Mouse (Mus musculus) c-Kit-negative CD71-positive TER-119-positive erythroid progenitor cells, embryonic 14.5 days (primary cell): ENCODE results near the gene Gm28047.
A peak's percentile ranks its signal among the peaks of the same experiment; 100 is the strongest.

Experiments
- DNase-seq: peaks from one replicate; pipeline ENCODE4 v3.0.0-alpha.2; 2013; ENCODE audit warnings: low read depth, low spot score

Gm28047 gene

DNA sequence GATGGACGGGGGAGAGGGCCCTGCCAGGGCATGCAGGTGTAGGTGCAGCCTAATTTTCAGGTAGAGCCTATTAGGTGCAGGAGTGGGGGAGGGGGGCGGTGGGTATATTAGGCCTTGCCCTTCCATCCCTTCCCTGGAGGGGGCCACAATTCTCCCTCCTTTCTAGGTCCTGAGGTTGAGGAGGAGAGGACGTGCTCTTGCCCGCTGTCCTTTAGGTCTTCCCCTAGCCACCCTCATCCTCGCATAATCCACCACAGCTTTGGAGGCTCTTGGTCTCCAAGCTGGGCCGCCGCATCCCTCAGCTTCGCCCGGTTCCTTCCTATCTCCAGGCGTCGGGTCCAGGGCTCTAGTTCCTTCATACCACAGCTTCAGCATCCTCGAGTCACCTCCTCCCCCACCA is 108.6 kb downstream of the Gm28047 start:
- DNase-seq: no peak

DNA sequence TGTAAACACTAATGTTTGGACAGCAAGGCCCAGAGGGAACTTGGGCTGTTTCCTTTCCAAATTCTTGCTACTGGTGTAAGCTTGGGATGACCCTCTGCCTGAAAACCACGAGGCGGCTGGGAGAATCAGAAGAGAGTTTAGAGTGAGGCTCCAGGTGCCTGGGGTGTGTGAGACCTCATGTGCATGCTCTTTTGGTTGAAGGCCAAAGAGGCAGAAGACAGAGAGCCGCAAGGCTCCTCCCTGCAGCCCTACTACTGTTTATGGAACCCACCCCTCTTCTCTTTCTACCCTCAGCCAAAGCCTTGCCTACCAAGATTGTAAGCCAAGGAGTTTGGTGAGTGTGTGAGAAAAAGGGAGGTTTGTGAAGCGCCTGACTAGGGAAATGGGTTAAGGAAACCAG is 109.1 kb downstream of the Gm28047 start:
- no peak for DNase-seq

DNA sequence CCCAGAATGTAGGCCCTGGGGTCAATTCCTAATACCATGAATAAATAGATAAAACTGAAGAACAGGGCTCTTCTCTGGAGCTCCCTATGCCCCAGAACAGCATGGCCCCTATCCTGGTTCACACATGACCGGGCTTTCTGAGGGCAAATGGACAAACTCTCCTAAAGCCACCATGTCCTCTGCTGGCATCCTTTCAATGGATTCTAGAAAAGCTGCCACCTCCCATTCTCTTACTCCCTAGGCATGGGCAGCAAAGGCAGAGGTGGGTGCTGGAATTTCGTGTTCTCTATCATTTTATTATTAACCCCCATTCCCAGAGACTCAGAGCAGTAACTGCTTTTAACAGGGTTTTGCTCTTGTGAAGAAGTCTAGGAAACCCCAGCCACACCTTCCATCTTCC is 109.6 kb downstream of the Gm28047 start:
- DNase-seq: no peak

DNA sequence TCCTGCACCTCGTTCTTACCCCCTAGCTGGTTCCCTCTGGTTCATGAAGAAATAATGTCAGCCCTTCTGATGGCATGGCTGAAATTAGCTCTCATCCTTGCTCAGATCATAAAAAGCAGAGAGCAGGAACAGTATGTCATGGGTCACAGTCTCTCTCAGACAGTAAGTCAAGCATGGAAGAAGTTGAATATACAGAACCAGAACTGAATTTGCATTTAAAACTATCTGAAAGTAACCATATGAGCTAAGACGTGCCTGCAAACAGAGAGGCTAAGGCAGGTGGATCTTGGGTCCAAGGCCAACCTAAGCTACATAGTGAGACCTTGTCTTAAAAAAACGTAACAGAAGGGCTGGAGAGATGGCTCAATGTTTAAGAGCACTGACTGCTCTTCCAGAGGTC is 111.9 kb downstream of the Gm28047 start:
- no peak for DNase-seq

DNA sequence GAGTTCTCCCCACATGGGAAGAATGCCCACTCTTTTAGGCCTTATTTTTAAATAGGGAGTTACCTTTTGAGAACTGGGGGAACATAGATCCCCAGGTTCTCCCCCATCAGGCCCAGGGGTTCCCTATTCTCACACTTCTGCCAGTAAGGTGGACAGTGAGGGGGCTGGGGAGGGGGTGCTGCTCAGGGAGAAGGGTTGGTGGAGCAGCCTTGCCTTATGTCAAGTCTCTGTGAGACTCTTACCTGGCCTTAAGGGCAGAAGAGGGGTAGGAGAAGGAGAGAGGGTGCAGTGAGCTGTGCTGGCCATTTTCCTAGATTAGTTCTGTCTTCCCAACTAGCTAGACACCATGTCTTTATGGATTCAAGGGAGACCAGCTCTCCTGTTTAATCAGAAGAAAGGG is 112.4 kb downstream of the Gm28047 start:
- DNase-seq: no peak

DNA sequence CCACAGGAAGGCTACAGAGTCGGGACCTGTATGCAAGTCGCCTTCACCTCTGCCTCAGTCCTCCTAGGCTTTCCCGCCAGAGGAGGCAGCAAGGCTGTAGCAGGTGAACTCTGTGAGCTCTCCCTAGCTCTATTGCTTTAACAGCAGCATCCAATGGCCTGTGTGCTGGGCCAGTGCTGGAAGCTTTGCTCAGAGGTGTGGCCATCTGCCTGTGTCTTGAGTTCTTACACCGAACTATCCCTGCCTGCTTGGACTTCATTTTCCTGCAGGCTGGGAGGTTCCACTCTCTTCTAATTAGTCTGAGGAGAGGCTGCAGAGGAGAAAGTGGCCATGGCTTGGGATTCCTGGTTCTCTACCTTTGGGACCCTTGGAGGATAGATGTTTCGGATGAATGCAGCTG is 112.9 kb downstream of the Gm28047 start:
- DNase-seq: no peak

DNA sequence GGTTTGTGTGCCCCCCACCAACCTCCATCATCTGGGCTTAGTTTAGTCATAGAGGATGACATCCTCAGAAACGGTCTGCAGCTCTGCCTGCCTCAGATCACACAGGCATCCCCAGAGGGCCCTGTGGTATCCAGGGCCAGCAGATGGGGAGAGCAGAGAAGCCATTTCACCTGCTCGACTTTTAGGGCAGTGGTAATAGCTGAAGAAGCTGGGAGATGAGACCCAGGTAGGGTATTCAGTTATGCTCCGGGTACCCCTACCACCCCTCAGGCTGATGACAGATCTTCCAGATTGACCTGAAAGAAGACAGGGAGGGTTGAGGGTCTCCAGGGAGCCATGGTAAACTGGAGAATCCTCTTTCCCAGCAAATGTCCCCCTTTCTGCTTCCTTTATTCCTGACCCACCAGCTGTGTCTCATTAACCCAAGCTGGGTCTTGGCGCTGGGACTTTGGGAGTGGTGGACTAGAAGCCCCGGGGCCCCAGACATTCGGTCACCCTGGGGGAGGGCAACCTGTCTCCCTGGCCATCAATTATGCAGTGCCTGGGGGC is 113.5 kb downstream of the Gm28047 start:
- no peak for DNase-seq

DNA sequence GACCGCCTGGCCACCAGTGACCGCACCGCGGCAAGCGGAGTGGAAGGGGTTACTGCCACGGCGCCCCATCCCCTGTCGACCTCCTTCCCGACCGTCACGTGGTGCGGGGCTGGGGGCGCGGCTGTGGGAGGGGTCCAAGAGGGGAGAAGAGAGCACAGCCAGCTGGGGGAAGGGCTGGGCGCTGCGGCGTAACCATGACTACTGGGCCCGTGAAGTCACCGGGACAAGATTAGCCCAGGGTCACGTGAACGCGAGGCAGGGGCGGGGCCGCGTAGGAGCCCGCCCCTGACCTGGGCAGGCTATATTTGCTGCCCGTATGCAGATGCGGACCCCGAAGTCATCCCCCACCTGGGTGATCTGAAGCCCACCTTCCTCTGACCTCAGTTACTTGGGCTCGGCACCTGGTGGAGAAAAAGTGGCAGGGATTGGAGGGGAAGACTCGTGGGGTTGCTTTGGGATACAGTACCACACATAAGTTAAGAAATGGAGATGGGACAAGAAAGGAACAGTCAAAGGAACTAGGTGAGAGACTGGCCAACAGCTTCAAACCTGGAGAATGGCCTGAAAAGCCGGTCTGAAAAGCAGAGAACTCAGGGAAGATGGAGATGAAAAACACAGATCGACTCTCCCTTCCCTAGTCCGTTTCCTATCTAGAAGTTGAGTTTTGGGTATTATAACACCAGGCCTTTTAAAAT is 114.1 kb downstream of the Gm28047 start:
- DNase-seq: peak; percentile 38

DNA sequence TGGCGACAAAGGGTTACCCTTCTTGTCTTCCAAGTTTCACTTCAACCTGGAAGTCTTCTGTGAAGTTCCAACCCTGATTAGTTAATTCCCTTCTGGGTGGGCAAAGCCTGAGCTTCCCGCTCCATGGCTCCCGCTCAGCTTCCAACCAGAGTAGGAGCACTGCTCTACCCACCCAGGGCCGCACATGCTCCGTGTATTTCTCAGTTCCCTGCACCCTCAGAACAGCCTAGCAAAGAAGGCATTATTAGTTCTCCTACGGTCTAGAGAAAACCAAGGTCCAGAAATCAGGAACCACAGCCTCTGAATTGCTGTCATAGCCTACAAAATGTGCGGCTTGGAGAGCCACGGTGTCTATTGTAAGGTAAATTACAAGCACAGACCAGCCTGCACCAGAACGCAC is 114.8 kb downstream of the Gm28047 start:
- DNase-seq: no peak

DNA sequence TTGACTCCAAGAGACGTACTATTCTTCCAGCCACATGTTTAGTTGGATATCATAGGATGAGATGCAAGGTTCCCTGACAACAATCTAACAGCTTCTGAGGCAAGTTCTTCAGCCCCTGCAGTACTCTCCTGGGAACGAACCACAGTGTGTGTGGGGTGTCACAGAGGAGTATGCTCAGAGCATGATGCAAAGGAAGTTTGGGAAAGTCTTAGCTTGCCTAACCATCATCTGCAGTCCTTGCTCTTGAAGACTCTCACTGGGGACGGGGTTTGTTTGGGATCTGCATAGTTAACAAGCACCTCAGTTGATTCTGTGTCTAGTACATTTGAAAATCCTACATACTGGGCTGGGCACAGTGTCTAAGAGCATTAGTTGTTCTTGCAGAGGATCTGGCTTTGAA is 116.5 kb downstream of the Gm28047 start:
- no peak for DNase-seq

DNA sequence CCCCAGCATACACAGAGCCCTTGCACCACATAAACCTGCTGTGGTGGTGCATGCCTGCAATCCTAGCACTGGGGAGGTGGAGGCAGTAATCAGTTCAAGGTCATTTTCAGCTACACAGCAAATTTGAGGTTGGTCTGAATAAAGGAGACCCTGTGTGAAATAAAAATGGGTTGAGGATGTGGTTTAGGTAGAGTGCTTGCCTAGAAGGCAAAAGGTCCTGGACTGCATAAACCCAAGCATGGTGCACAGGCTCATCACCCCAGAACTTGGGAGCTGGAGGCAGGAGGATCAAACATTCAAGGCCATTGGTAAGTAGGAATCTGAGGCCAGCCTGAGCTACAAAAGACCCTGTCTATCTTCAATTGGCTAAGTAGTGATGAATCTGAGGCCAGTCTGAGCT is 117.3 kb downstream of the Gm28047 start:
- no peak for DNase-seq

DNA sequence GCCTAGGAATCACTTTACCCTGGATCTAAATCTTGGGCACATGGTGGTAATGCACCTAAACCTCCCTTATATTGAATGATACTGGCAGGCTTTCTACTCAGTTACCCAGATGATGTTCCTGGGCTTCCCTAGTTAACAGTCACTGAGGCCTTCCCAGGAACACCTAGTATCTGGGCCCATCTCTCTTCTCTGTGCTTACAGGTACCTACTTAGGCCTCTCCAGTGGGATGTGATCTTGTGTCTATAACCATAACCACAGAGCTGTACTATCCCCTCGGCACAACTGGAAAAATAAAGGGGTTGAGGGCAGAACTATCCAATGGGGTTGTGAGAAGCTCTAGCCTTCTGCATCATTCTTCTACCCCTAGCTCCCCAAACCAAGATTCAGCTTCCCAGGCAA is 118.0 kb downstream of the Gm28047 start:
- no peak for DNase-seq

DNA sequence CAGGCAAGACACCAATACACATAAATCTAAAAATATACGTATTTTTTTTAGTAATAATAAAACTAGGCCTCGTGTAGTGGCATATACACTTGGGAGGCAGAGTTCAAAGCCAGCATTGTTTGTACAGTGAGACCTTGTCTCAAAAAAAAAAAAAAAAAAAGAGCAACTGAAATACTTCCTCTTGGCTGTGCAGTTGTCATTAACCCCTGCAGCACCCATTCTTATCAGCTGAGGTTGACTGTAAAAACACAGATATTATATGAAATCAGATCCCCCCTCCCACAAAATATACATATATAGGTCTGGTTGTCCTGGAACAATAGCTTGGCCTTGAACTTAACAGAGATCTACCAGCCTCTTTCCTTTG is 118.4 kb downstream of the Gm28047 start:
- DNase-seq: no peak

DNA sequence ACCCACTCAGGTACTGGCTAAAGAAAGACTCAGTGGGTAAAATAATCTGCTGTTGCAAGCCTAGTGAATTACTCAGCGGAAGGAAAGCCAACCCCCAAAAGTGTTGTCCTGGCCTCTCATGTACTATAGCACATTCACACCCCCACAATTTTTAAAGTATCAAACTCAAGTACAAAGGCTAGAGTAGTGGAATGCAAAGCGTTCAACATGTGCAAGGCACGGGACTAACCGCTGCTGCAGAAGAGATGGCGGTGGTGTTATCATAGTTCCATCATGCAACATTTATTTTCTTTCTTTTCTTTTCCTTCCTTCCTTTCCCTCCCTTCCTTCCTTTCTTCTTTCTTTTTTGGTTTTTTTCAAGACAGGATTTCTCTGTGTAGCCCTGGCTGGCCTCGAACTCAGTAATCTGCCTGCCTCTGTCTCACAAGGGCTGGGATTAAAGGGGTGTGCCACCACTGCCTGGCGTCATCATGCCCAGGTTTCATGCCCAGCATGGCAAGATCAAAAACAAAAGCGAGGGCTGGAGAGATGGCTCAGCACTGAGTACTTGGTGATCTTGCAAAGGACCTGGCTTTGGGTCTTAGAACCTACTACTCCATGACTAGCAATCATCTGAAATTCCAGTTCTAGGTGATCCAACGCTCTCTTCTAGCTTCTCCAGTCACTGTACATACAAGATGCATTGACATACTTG is 119.0 kb downstream of the Gm28047 start:
- no peak for DNase-seq

DNA sequence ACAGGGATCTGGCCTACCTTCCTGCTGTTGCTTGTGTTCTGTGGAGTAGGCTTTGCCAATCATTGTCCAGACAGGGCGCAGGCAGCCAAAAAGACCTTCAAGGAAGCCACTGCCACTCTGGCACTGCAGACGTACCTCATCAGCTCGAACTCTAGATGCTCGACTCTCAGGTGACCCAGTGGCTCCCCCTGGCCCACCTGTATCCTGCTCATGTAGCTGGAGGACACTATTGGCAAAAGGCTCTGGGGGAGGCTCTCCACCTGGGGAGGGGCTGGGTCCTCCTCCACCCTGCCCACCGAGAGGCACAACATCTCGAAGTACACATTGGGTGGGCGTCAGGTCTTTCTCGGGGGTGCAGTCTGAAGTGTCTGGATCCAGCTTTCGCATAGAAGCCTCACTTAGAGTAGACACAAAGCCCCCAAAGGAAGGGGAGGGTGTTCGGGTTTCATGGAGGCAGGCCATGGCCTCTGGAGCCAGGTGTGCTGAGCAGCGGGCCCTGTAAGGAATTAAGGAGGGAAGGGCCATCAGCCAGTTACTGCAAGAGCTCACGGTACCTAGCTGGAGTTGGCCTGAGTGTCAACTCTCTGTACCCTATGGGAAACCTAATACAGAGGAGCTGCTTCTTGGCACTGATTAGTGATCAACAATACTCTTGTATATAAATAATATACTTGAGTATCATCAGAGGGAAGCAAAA is 119.6 kb downstream of the Gm28047 start:
- no peak for DNase-seq

DNA sequence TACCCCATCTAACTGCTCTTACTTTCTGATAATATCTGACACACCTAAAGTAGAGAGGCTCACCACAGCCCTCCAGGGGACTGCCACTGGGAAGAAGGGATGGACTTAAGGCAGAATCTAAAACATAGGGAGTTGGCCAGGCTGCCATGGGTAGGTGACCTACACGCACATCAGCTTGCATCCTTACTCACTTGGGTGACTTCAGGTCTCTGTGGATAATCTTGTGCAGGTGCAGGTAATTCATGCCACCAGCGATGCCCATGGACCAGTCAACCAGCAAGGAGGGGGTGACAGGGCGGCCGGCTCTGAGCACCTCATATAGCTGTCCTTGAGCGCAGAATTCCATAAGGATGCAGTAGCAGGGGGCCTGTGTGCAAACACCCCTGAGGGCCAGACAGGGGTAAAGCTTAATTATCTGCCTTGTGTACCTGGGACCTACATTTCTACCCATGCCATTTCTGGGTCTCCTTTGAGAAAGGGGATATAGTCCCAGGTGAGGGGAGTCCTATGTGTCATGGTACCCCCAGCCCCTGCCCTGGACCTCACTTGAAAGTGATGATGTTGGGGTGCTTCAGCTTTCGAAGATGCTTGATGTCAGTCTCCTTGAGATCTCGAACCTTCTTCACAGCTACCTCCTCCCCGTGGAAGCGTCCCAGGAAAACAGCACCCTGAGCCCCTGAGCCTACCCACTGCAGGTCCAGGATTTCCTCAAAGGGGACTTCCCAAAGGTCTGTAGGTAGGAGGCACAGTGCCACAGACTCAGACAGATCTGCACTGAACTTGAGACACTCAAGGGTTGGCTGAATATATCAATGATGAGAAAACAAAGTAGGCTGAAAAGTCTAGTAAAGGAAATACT is 120.7 kb downstream of the Gm28047 start:
- DNase-seq: no peak

DNA sequence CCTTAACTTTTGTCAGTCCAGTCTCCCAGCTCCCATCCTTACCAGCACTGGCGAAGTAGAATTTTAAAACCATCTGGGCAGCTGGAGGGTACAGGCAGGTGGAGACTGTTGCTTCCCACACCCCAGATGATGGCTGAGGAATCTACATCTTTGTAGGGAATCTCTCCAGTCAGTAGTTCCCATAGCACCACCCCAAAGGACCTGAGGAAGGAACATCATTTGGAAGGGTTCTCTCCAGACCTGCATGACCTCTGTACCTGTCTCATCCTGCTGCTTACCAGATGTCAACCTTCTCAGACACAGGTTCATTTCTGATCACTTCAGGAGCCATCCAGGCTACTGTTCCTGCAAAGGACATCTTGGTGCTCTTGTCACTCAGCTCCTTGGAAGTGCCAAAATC is 121.4 kb downstream of the Gm28047 start, which contains the start of gene Gm10337:
TSS of gene Gm10337 (plus strand) at position 276 of the 400 bp plus-strand sequence.
- DNase-seq: no peak

DNA sequence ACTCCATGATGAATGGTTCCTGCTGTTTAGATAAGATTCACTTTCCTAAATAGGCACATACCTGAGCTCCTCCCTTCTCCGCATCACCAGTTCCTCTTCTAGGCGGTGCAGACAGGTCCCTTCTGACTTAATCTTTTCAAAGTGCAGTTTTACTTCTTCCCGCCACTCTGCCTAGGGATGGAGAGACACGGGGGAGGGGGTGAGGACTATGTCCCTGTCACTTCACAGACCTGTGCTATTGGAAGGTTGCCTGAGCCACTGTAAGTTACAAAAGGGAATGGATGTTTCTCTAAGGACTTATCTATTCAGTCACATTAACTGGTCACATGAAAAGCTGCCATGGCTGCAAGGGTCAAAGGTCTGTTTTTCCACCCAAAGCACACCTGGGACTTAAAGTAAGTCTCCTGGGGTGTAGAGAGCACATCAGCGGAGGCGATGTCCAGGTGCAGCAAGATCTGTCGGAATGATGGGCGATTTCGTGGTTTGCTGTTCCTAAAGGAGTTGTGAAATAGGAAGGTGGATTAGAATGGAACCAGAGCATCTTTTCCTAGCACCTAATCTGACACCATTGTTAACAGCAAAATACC is 122.5 kb downstream of the Gm28047 start:
- DNase-seq: no peak

DNA sequence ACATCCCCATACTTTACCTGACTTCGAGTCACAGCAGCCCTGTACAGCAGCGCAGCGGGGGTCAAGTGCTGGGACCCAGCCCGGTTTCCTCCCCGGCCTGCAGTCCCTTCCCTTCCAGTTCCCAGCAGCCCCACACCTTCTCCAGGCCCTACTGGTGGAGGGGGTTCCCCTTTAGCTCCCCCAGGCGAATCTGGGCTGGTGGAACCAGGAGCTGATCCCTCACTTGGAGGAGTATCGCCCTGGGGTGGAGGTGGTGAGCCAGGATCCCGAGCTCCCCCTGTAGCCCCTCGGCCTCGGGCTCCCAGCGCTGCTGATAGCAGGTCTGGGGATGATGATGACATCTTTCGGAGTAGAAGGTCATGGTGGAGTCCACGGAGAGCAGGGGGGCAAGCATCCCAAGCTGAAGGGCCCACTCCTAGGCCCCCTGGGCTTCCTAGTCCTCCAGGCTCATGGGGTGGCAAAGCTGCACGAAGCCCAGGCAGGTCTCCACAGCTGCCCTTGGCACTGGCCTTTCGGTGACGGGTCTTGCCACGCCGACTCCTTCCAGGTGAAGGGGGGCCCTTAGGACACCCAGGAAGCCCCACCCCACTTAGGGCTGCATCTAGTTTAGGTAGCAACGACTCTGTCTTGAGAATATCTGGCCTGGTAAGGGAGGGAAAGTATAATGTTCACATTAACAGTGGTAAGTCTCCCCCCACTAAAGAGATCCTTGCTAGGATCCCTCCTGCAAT is 123.6 kb downstream of the Gm28047 start:
- DNase-seq: no peak

DNA sequence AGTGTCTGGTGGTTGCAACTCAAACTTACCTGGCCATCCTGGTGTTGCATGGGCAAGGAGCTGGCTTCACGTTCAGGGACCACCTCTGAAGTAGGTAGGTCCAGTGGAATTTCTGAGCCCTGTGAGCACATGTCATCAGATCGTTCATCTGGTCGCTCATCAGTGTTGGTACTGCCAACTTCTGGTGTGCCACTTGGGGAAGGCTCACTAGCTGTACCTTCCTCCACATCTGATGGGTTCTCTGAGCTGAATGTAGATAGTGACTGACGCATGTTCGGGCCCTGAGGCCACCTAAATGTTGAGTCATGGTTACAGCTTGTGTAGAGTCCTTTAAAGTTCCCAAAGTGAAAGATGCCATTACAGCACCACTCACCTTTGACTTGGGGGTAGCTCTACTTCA is 124.4 kb downstream of the Gm28047 start:
- DNase-seq: no peak

DNA sequence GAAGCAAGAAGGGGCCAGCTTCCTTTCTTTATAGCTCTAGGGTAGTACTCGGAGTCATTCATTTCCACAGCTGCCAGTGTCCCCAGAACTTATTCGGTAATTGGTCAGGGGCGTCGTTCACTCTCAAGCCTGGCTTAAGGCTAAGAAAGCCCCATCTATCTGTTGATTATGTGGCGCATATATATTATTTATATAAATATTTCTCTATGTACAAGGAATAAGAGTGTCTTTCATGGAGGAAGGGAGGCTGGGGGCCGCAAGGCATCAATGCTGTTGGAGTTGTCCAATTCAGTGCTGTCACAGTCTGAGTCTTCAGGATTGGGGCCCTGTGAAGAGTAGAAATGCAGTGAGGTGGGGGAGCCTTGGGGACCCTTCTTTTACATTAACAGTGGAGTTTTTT is 125.0 kb downstream of the Gm28047 start:
- no peak for DNase-seq
